Mouse (Mus musculus): ENCODE data around the gene Mapk13.

GRCm38 (mm10) chr17:28799291-28800160, 30.4 kb downstream of the Mapk13 start:
- TF ChIP-seq POLR2A (IDR thresholded peaks at IDR 0.05; ENCODE audit: low read depth, low read length) (no peak), CTCF (IDR thresholded peaks at IDR 0.05; ENCODE audit: extremely low read depth, insufficient read depth, insufficient read length, insufficient replicate concordance) (no peak)
